Mouse (Mus musculus) heart, postnatal 0 days (tissue): ENCODE data around the gene Pkp4.

Experiments used
- CTCF ChIP-seq: IDR thresholded peaks from 2 replicates; pipeline ENCODE4 v1.5.1; 2016; ENCODE audit warnings: antibody characterized with exemption, control low read depth, low read depth
- EP300 ChIP-seq: IDR thresholded peaks from 2 replicates; pipeline ENCODE4 v1.6.1; 2016; ENCODE audit warnings: antibody characterized with exemption, low read depth

DNA sequence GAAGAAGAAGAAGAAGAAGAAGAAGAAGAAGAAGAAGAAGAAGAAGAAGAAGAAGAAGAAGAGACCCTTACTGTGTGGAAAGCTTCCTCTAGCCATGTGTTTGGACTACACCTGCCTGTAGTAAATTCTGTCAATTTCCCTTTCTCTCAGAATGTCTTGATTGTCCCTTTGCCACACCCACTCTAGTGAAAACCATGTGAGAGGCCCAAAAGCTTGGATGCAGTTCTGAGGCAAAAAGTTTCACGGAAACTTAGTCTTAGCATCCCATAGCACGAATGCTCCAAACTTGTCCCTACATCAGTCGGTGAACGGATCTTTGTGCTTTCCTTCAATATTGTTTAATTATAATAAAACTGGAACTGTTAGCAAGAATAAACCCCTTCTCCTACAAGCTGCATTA, 234.0 kb downstream of the Pkp4 start:
- TF ChIP-seq CTCF (no peak), EP300 (no peak)
